ENCODE assay signal across 11 mouse cellular contexts in genomic region chr6:136541350-136541749, GRCm38 (mm10). TPM values are rescaled to one million over a fixed set of nuclear protein-coding genes. Genes with fewer than 3 reads are reported as not detected.
A peak's percentile ranks its signal among the peaks of the same experiment; 100 is the strongest.
DNase-seq lines count a peak whose midpoint lies in the region; ATAC-seq and TF ChIP-seq lines count a peak whose summit lies in the region.
"Had no signal": no experiment of that assay in that cellular context is flagged by ENCODE, and none has a peak within 500 bp of the region (broad histone marks: within the 10 kb centered on the region; RNA-seq: fewer than 3 reads in every experiment).

No protein-coding gene starts in this region.

- H3K4me3 ChIP-seq in left cerebral cortex, adult 2 months: no peak overlapping the region
- no peak overlapping the region for H3K4me3 ChIP-seq in embryonic facial prominence, embryonic 13.5 days
- H3K4me3 ChIP-seq in hindbrain, embryonic 14.5 days (replicated peaks; ENCODE audit: low read length): no peak overlapping the region; the same call in 1 of the 2 replicates
- H3K4me3 ChIP-seq in neural tube, embryonic 14.5 days (ENCODE audit: low read depth, low read length): no peak overlapping the region
- H3K4me3 ChIP-seq: liver, embryonic 13.5 days had no signal

- no peak for TF ChIP-seq CTCF in left cerebral cortex, adult 2 months (IDR thresholded peaks at IDR 0.05)

- no peaks in the 10 kb centered on the region for H3K27me3 ChIP-seq in embryonic facial prominence, embryonic 13.5 days
- H3K27me3 ChIP-seq in hindbrain, embryonic 14.5 days (ENCODE audit: control insufficient read depth, insufficient read depth, low read length): no peaks in the 10 kb centered on the region
- H3K27me3 ChIP-seq in neural tube, embryonic 14.5 days (ENCODE audit: control insufficient read depth, insufficient read depth, low read length): no peaks in the 10 kb centered on the region
- H3K27me3 ChIP-seq: liver, embryonic 13.5 days had no signal

- WGBS in embryonic facial prominence, embryonic 13.5 days: 50% methylated on average over 5 of the region's 5 CpGs
- 20% methylated on average over 5 of the region's 5 CpGs for WGBS in hindbrain, embryonic 14.5 days
- 28% methylated on average over 5 of the region's 5 CpGs for WGBS in neural tube, embryonic 14.5 days

- peaks cover 37% of the 10 kb centered on the region for H3K36me3 ChIP-seq in embryonic facial prominence, embryonic 13.5 days
- H3K36me3 ChIP-seq in hindbrain, embryonic 14.5 days (replicated peaks; ENCODE audit: control insufficient read depth, insufficient read depth): peaks cover 16% of the 10 kb centered on the region; the same call in 1 of the 2 replicates
- H3K36me3 ChIP-seq in neural tube, embryonic 14.5 days (ENCODE audit: control insufficient read depth, insufficient read depth, low read length): no peaks in the 10 kb centered on the region

- intact Hi-C loops in left cerebral cortex, adult 2 months (cut with DNase I): no loop called here
- intact Hi-C loops in left cerebral cortex, postnatal 25 days (cut with DNase I): no loop called here

- H3K4me1 ChIP-seq in embryonic facial prominence, embryonic 13.5 days: peaks cover 23% of the 10 kb centered on the region
- peaks cover 44% of the 10 kb centered on the region for H3K4me1 ChIP-seq in hindbrain, embryonic 14.5 days (replicated peaks; ENCODE audit: control insufficient read depth, insufficient read depth, low read length)
- H3K4me1 ChIP-seq in neural tube, embryonic 14.5 days (ENCODE audit: control insufficient read depth, insufficient read depth, low read length): peaks cover 21% of the 10 kb centered on the region

- DNase-seq in left cerebral cortex, adult 2 months (ENCODE audit: extremely low spot score in 1 of 2, low spot score in 2 of 2): no peak
- DNase-seq in left cerebral cortex, postnatal 25 days (ENCODE audit: low spot score in 2 of 2): no peak
- DNase-seq in hindbrain, embryonic 14.5 days (ENCODE audit: low spot score): no peak
- DNase-seq in liver: no peak
- no peak for DNase-seq in adrenal gland, adult 2 months
- DNase-seq in left cerebral cortex, adult 9 months (ENCODE audit: low spot score in 2 of 2): no peak
- DNase-seq: gastrocnemius, postnatal 36 days; kidney, postnatal 25 days; liver, embryonic 13.5 days had no signal

- H3K27ac ChIP-seq in left cerebral cortex, adult 2 months: peak overlapping the region; percentile 29
- H3K27ac ChIP-seq in embryonic facial prominence, embryonic 13.5 days: peak overlapping the region; percentile 39; the same call in 1 of the 2 replicates
- H3K27ac ChIP-seq in hindbrain, embryonic 14.5 days: peak overlapping the region; percentile 86
- peak overlapping the region; percentile 81 for H3K27ac ChIP-seq in neural tube, embryonic 14.5 days (ENCODE audit: low read depth, low read length)
- H3K27ac ChIP-seq: liver, embryonic 13.5 days had no signal

- no peak overlapping the region for H3K9ac ChIP-seq in embryonic facial prominence, embryonic 13.5 days
- H3K9ac ChIP-seq in hindbrain, embryonic 14.5 days: 0 out of 2 replicates have a peak overlapping the region, but pooled peaks have one; percentile 37
- no peak overlapping the region for H3K9ac ChIP-seq in neural tube, embryonic 14.5 days (replicated peaks; ENCODE audit: low read depth, low read length)
- H3K9ac ChIP-seq: liver, embryonic 13.5 days had no signal

- no peak overlapping the region for H3K4me2 ChIP-seq in embryonic facial prominence, embryonic 13.5 days
- peak overlapping the region; percentile 28 for H3K4me2 ChIP-seq in hindbrain, embryonic 14.5 days (replicated peaks)
- H3K4me2 ChIP-seq in neural tube, embryonic 14.5 days (ENCODE audit: low read depth, low read length): peak overlapping the region; percentile 14; the same call in 1 of the 2 replicates
- H3K4me2 ChIP-seq: liver, embryonic 13.5 days had no signal

- H3K9me3 ChIP-seq in embryonic facial prominence, embryonic 13.5 days: no peaks in the 10 kb centered on the region
- no peaks in the 10 kb centered on the region for H3K9me3 ChIP-seq in hindbrain, embryonic 14.5 days (ENCODE audit: control insufficient read depth, low read length)
- no peaks in the 10 kb centered on the region for H3K9me3 ChIP-seq in neural tube, embryonic 14.5 days (ENCODE audit: control insufficient read depth, low read length)
- H3K9me3 ChIP-seq: liver, embryonic 13.5 days had no signal

- ATAC-seq in embryonic facial prominence, embryonic 13.5 days (ENCODE audit: insufficient number of reproducible peaks, insufficient read depth, low FRiP score, low TSS enrichment, low read depth): no peak
- ATAC-seq in hindbrain, embryonic 14.5 days (ENCODE audit: low FRiP score): no peak; the same call in 1 of the 2 replicates
- ATAC-seq in neural tube, embryonic 14.5 days (ENCODE audit: low read depth): peak; percentile 5; the same call in 1 of the 2 replicates

RNA-seq across cellular contexts. Expression of gene Atf7ip, which starts 35.4 kb away (rescaled TPM):
- total RNA-seq in left cerebral cortex, adult 2 months (2021): 100 to 1,000 TPM; 119 to 122 TPM
- total RNA-seq in left cerebral cortex, postnatal 25 days (2021): 100 to 1,000 TPM; 108 to 125 TPM
- polyA plus RNA-seq in embryonic facial prominence, embryonic 13.5 days (2015; fragmentation: Nextera tagmentation; extraction: Ambion mirVana): 39.0 and 56.3 TPM in 2 replicates
- polyA plus RNA-seq in hindbrain, embryonic 14.5 days (2014; fragmentation: Nextera tagmentation; extraction: Ambion mirVana): 42.8 and 49.7 TPM in 2 replicates
- 49.2 and 59.5 TPM in 2 replicates for polyA plus RNA-seq in neural tube, embryonic 14.5 days (2014; fragmentation: Nextera tagmentation; extraction: Ambion mirVana)
- total RNA-seq in adrenal gland, adult 2 months (2021): 10 to 100 TPM; 60.9 to 62.4 TPM
- polyA plus RNA-seq in adrenal gland, adult 2 months (2012; rRNA removed): 16.4 and 21.6 TPM in 2 replicates

Comparison
In these comparisons a context has a peak if more than half of its experiments do, and no peak if none do; other contexts are left out.
1. H3K27ac ChIP-seq: peak in every context shown above with its lines; median percentile 86 in hindbrain, embryonic 14.5 days; 81 in neural tube, embryonic 14.5 days; 39 in embryonic facial prominence, embryonic 13.5 days; 29 in left cerebral cortex, adult 2 months.